Mouse (Mus musculus) lung, embryonic 16.5 days (tissue): Measurements from ENCODE around the gene Exosc7. TPM values are rescaled to one million over a fixed set of nuclear protein-coding genes. Genes with fewer than 3 reads are reported as not detected.

Experiments
- ATAC-seq: fragments of 200-750 bp; cut with Nextera tagmentation; 2 replicates; pipeline ENCODE4 v1.8.0; 2017; ENCODE audit warnings: low read depth, mild to moderate bottlenecking, moderate library complexity
- H3K27ac ChIP-seq: fragments of 300-500 bp; sonication (generic); 2 replicates; pipeline ENCODE4 v1.5.1; 2014; ENCODE audit warnings: mild to moderate bottlenecking, control low read depth, low read length
- H3K27me3 ChIP-seq: fragments of 300-500 bp; sonication (generic); 2 replicates; pipeline ENCODE4 v1.6.1; 2014; ENCODE audit warnings: low read depth, low read length, mixed read lengths; ENCODE audit not compliant: control insufficient read depth, insufficient read depth
- H3K36me3 ChIP-seq: fragments of 300-500 bp; sonication (generic); 2 replicates; pipeline ENCODE4 v1.6.1; 2014; ENCODE audit warnings: low read length; ENCODE audit not compliant: control insufficient read depth, insufficient read depth
- H3K4me1 ChIP-seq: fragments of 300-500 bp; sonication (generic); replicated peaks from 2 replicates; pipeline ENCODE4 v1.6.1; 2014; ENCODE audit warnings: low read length, mixed read lengths; ENCODE audit not compliant: control insufficient read depth, insufficient read depth
- H3K4me2 ChIP-seq: fragments of 300-500 bp; sonication (generic); 2 replicates; pipeline ENCODE4 v1.6.1; 2014; ENCODE audit warnings: low read depth, low read length, control low read depth
- H3K4me3 ChIP-seq: fragments of 300-500 bp; sonication (generic); 2 replicates; pipeline ENCODE4 v1.5.1; 2014; ENCODE audit warnings: mild to moderate bottlenecking, low read length, control low read depth
- H3K9ac ChIP-seq: fragments of 300-500 bp; sonication (generic); 2 replicates; pipeline ENCODE4 v1.6.1; 2014; ENCODE audit warnings: low read length, control low read depth
- H3K9me3 ChIP-seq: fragments of 300-500 bp; sonication (generic); 2 replicates; pipeline ENCODE4 v1.6.1; 2016; ENCODE audit warnings: low read length; ENCODE audit not compliant: control insufficient read depth
- WGBS: fragments of 180-500 bp; shearing (Covaris S2); extraction: QIAGEN DNeasy Blood & Tissue Kit; methylation state at CpG from one replicate; pipeline ENCODE4 v1.1.7; 2014; 5-methylcytosine and 5-hydroxymethylcytosine counted together
- polyA plus RNA-seq: library from polyadenylated mRNA; unstranded; fragments of >200 nt; fragmentation: Nextera tagmentation; extraction: Ambion mirVana; gene quantifications from 2 replicates; pipeline ENCODE4 v1.2.1, GENCODE M21; 2015

Gene Exosc7
- 120 and 123 TPM in 2 replicates for polyA plus RNA-seq

- peak within 1 kb of the TSS; percentile 94 for H3K4me2 ChIP-seq
- under 1% methylated on average over 77 of the region's 79 CpGs for WGBS
- H3K27me3 ChIP-seq: no peaks in the 10 kb centered on the region
- peak; percentile 94 for ATAC-seq
- peak within 1 kb of the TSS; percentile 97 for H3K27ac ChIP-seq
- no peaks in the 10 kb centered on the region for H3K9me3 ChIP-seq
- no peaks in the 10 kb centered on the region for H3K36me3 ChIP-seq
- peak within 1 kb of the TSS; percentile 98 for H3K4me3 ChIP-seq
- peak within 1 kb of the TSS; percentile 98 for H3K9ac ChIP-seq
- H3K4me1 ChIP-seq: peaks cover 21% of the 10 kb centered on the region
These were observed at the start of gene Exosc7, which contains the start of gene Zdhhc3 for GRCm38 (mm10) chr9:123112805-123113521. Exosc7 (plus strand) TSS chr9:123113215. Zdhhc3 (minus strand) TSS chr9:123113205.

GRCm38 (mm10) chr9:123079149-123079548, 33.9 kb upstream of the Exosc7 start:
- no peak for ATAC-seq
- no peaks in the 10 kb centered on the region for H3K4me1 ChIP-seq
- no peak overlapping the region for H3K27ac ChIP-seq
- 83% methylated on average over 5 of the region's 5 CpGs for WGBS
- peaks cover 29% of the 10 kb centered on the region for H3K36me3 ChIP-seq
- no peaks in the 10 kb centered on the region for H3K9me3 ChIP-seq
- no peak overlapping the region for H3K4me3 ChIP-seq
- no peak overlapping the region for H3K4me2 ChIP-seq
- H3K27me3 ChIP-seq: no peaks in the 10 kb centered on the region
- H3K9ac ChIP-seq: no peak overlapping the region

- H3K9me3 ChIP-seq: no peaks in the 10 kb centered on the region
- 84% methylated on average over 7 of the region's 7 CpGs for WGBS
- H3K36me3 ChIP-seq: peaks cover 28% of the 10 kb centered on the region
- no peak overlapping the region for H3K4me2 ChIP-seq
- ATAC-seq: no peak
- H3K4me1 ChIP-seq: no peaks in the 10 kb centered on the region
- H3K27me3 ChIP-seq: no peaks in the 10 kb centered on the region
- H3K4me3 ChIP-seq: no peak overlapping the region
- H3K9ac ChIP-seq: no peak overlapping the region
- no peak overlapping the region for H3K27ac ChIP-seq
These were observed 32.7 kb upstream of the Exosc7 start for GRCm38 (mm10) chr9:123080355-123080754.

GRCm38 (mm10) chr9:123080796-123081195, 32.2 kb upstream of the Exosc7 start:
- no peak for ATAC-seq
- H3K9me3 ChIP-seq: no peaks in the 10 kb centered on the region
- H3K4me1 ChIP-seq: no peaks in the 10 kb centered on the region
- no peak overlapping the region for H3K27ac ChIP-seq
- no peak overlapping the region for H3K4me2 ChIP-seq
- H3K36me3 ChIP-seq: peaks cover 31% of the 10 kb centered on the region
- no peak overlapping the region for H3K4me3 ChIP-seq
- no peaks in the 10 kb centered on the region for H3K27me3 ChIP-seq
- H3K9ac ChIP-seq: no peak overlapping the region
- WGBS: 77% methylated on average over 1 of the region's 1 CpGs

GRCm38 (mm10) chr9:123085373-123085772, 27.6 kb upstream of the Exosc7 start:
- no peaks in the 10 kb centered on the region for H3K27me3 ChIP-seq
- 51% methylated on average over 1 of the region's 1 CpGs for WGBS
- peak; percentile 91 for ATAC-seq

GRCm38 (mm10) chr9:123087558-123087957, 25.5 kb upstream of the Exosc7 start:
- no peak overlapping the region for H3K27ac ChIP-seq

More at GRCm38 (mm10) chr9:123085373-123085772, 27.6 kb upstream of the Exosc7 start:
- H3K27ac ChIP-seq: no peak overlapping the region; the same call in 1 of the 2 replicates
- no peak overlapping the region for H3K4me2 ChIP-seq
- no peaks in the 10 kb centered on the region for H3K9me3 ChIP-seq
- peaks cover 42% of the 10 kb centered on the region for H3K36me3 ChIP-seq
- H3K4me3 ChIP-seq: no peak overlapping the region
- H3K9ac ChIP-seq: no peak overlapping the region
- no peaks in the 10 kb centered on the region for H3K4me1 ChIP-seq

GRCm38 (mm10) chr9:123090844-123091243, 22.2 kb upstream of the Exosc7 start:
- Histone ChIP-seq H3K27ac (no peak overlapping the region), H3K4me3 (no peak overlapping the region), H3K36me3 (peaks cover 45% of the 10 kb centered on the region), H3K27me3 (no peaks in the 10 kb centered on the region), H3K4me1 (no peaks in the 10 kb centered on the region), H3K9ac (no peak overlapping the region), H3K4me2 (no peak overlapping the region), H3K9me3 (no peaks in the 10 kb centered on the region)
- ATAC-seq: no peak
- 83% methylated on average over 4 of the region's 4 CpGs for WGBS

More at GRCm38 (mm10) chr9:123087558-123087957, 25.5 kb upstream of the Exosc7 start:
- Histone ChIP-seq H3K27me3 (no peaks in the 10 kb centered on the region), H3K36me3 (peaks cover 39% of the 10 kb centered on the region), H3K4me2 (no peak overlapping the region), H3K4me1 (no peaks in the 10 kb centered on the region), H3K9me3 (no peaks in the 10 kb centered on the region), H3K4me3 (no peak overlapping the region), H3K9ac (no peak overlapping the region)
- 50% methylated on average over 3 of the region's 3 CpGs for WGBS
- no peak for ATAC-seq

- H3K9ac ChIP-seq: no peak overlapping the region
- no peak for ATAC-seq
- no peaks in the 10 kb centered on the region for H3K4me1 ChIP-seq
- no peaks in the 10 kb centered on the region for H3K9me3 ChIP-seq
- no peak overlapping the region for H3K4me3 ChIP-seq
- H3K27ac ChIP-seq: no peak overlapping the region
- no peak overlapping the region for H3K4me2 ChIP-seq
- peaks cover 30% of the 10 kb centered on the region for H3K36me3 ChIP-seq
- 88% methylated on average over 16 of the region's 16 CpGs for WGBS
- H3K27me3 ChIP-seq: no peaks in the 10 kb centered on the region
These were observed 13.2 kb upstream of the Exosc7 start for GRCm38 (mm10) chr9:123099631-123100455.

GRCm38 (mm10) chr9:123103425-123103824, 9.6 kb upstream of the Exosc7 start:
- no peak overlapping the region for H3K27ac ChIP-seq
- no peak overlapping the region for H3K4me2 ChIP-seq
- H3K36me3 ChIP-seq: peaks cover 18% of the 10 kb centered on the region
- H3K27me3 ChIP-seq: no peaks in the 10 kb centered on the region
- no peak overlapping the region for H3K4me3 ChIP-seq
- ATAC-seq: no peak
- no peaks in the 10 kb centered on the region for H3K9me3 ChIP-seq
- H3K4me1 ChIP-seq: no peaks in the 10 kb centered on the region
- no peak overlapping the region for H3K9ac ChIP-seq
